Mouse (Mus musculus) lung, adult 2 months (tissue): ENCODE results near the gene Zmpste24.

Experiments
- CTCF ChIP-seq: fragments of 200-500 bp; IDR thresholded peaks from 2 replicates; pipeline ENCODE4 v1.5.1; 2011; ENCODE audit warnings: mild to moderate bottlenecking, low read length, control low read depth; ENCODE audit not compliant: insufficient read depth
- POLR2A ChIP-seq: fragments of 200-500 bp; IDR thresholded peaks from 2 replicates; pipeline ENCODE4 v1.6.1; 2011; ENCODE audit warnings: low read depth, mild to moderate bottlenecking, control low read depth, low read length, borderline replicate concordance; ENCODE audit errors: extremely low read depth

GRCm38 (mm10) chr4:121031440-121031839 lies 66.6 kb downstream of the Zmpste24 start:
- TF ChIP-seq CTCF = no peak
- no peak for TF ChIP-seq POLR2A
